Mouse (Mus musculus) ES-E14 (cell line): ENCODE data around the gene AC131692.1. TPM values are rescaled to one million over a fixed set of nuclear protein-coding genes. Genes with fewer than 3 reads are reported as not detected.

Experiments used
- DNase-seq: peaks from one replicate; pipeline ENCODE4 v3.0.0-alpha.2; 2013; ENCODE audit warnings: low read depth, low spot score
- H3K27ac ChIP-seq: 2 replicates; pipeline ENCODE4 v1.5.1; 2012; ENCODE audit warnings: low read depth, mild to moderate bottlenecking, low read length, moderate library complexity, mixed read lengths; ENCODE audit not compliant: poor library complexity, insufficient read depth, severe bottlenecking
- H3K36me3 ChIP-seq: 2 replicates; pipeline ENCODE4 v1.6.1; 2012; ENCODE audit warnings: mild to moderate bottlenecking, low read length, moderate library complexity, mixed read lengths; ENCODE audit not compliant: control insufficient read depth, poor library complexity, insufficient read depth, severe bottlenecking
- H3K4me1 ChIP-seq, 2 experiments: fragments of 150-350 bp in 1 of 2; sonication (generic) in 1 of 2; 2 replicates each; pipeline ENCODE4 v1.6.1; 2012; ENCODE audit warnings: low read length in 2 of 2, mild to moderate bottlenecking in 1 of 2, mixed read lengths in 1 of 2; ENCODE audit not compliant: control insufficient read depth in 2 of 2, insufficient read depth in 2 of 2, poor library complexity in 1 of 2
- H3K4me3 ChIP-seq, 2 experiments: fragments of 150-350 bp in 1 of 2; sonication (generic) in 1 of 2; 2 replicates each; pipeline ENCODE4 v1.5.1; 2012; ENCODE audit warnings: low read length in 2 of 2, low read depth in 1 of 2, mild to moderate bottlenecking in 1 of 2, mixed read lengths in 1 of 2; ENCODE audit not compliant: insufficient read depth in 1 of 2, poor library complexity in 1 of 2, severe bottlenecking in 1 of 2
- H3K9ac ChIP-seq: 2 replicates; pipeline ENCODE4 v1.6.1; 2012; ENCODE audit warnings: low read depth, mild to moderate bottlenecking, low read length, mixed read lengths; ENCODE audit not compliant: poor library complexity, insufficient read depth, severe bottlenecking
- H3K9me3 ChIP-seq: fragments of 150-350 bp; sonication (generic); 2 replicates; pipeline ENCODE4 v1.6.1; 2012; ENCODE audit warnings: low read depth, mild to moderate bottlenecking, low read length; ENCODE audit not compliant: control insufficient read depth, insufficient read depth
- CHD2 ChIP-seq: IDR thresholded peaks from 2 replicates; pipeline ENCODE4 v1.6.1; 2014; ENCODE audit warnings: mild to moderate bottlenecking, low read depth, low read length, inconsistent platforms
- HCFC1 ChIP-seq: IDR thresholded peaks from 2 replicates; pipeline ENCODE4 v1.6.1; 2012; ENCODE audit warnings: low read length, inconsistent platforms, borderline replicate concordance; ENCODE audit not compliant: insufficient read depth
- MAFK ChIP-seq: IDR thresholded peaks from 2 replicates; pipeline ENCODE4 v1.6.1; 2014; ENCODE audit warnings: mild to moderate bottlenecking, low read depth, low read length, inconsistent platforms; ENCODE audit not compliant: insufficient read depth
- ZC3H11A ChIP-seq: IDR thresholded peaks from 2 replicates; pipeline ENCODE4 v1.6.1; 2012; ENCODE audit warnings: low read depth, mild to moderate bottlenecking, inconsistent platforms, low read length, borderline replicate concordance
- ZNF384 ChIP-seq: IDR thresholded peaks from 2 replicates; pipeline ENCODE4 v1.6.1; 2012; ENCODE audit warnings: low read depth, low read length, inconsistent platforms
- in situ Hi-C, 2 experiments: fragments of 600-800 bp; cut with MboI; formaldehyde crosslinking; loops; one replicate each; pipeline ENCODE4 v1.15.1; 2025; ENCODE audit warnings: low sequenced_read_pairs in 2 of 2, inconsistent platforms in 1 of 2; ENCODE audit not compliant: unreplicated experiment in 2 of 2
- total RNA-seq: library from RNA; depleted of rRNA; stranded (reverse); fragments of 300-350 nt; gene quantifications from 2 replicates; pipeline ENCODE4 v1.2.3, GENCODE M21; 2012

AC131692.1 gene
- total RNA-seq, 1 experiment = 3.4 TPM

DNA sequence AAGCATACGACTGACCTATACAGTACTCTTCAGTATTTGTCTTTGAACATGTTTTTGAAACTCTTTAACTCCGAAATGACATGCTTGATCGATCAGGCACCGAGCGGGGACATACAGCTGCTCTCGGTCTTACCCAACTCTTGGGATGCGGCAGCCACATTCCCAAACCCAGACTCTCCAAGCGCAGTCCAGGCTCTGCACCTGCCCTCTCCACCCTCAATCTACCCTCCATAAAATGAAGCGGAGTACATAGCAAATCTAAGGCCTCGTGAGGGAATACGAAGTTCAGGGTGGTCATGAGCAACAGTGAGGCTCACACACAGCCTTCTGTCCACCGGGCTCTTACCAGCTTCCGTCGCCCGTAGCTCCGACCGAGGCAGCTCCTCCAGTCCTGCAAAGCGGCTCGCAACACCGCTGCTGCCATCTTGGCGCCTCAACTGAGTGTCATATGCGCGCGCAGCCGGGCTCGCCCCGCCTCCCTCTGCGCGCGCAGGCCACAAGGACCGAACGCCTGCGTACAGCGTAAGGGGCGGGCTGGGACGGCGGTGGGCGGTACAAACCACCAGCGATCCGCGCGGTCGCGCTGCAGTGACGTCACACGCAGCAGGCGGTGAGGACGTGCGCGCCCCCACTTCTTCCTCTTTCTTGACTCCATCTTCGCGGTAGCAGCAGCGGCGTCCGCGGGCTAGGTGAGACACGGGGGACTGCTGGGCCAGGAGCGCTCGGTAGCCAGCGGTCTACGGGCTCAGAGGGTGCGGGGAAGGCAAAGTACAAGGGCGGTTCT is 36.7 kb upstream of the AC131692.1 start, which contains the start of the genes Mrpl49 and Fau:
TSS of gene Mrpl49 (minus strand) at position 473 of the 784 bp plus-strand sequence.
TSS of gene Fau (plus strand) at position 532 of the 784 bp plus-strand sequence.
- H3K4me3 ChIP-seq = peak within 1 kb of the TSS; percentile 95 to 96
- peaks cover 48% of the 10 kb centered on the region for H3K36me3 ChIP-seq
- peak within 1 kb of the TSS; percentile 96 for H3K9ac ChIP-seq
- TF ChIP-seq HCFC1 (peak; percentile 74; the same call in 1 of the 2 replicates), CHD2 (no peak), ZNF384 (no peak), MAFK (no peak)
- H3K9me3 ChIP-seq = no peaks in the 10 kb centered on the region
- DNase-seq = peak; percentile 89
- in situ Hi-C loops = no loop called here
- H3K27ac ChIP-seq = peak within 1 kb of the TSS; percentile 87
- peaks cover 2 to 4% of the 10 kb centered on the region in 2 experiments; a peak in 2 of 4 replicates for H3K4me1 ChIP-seq

DNA sequence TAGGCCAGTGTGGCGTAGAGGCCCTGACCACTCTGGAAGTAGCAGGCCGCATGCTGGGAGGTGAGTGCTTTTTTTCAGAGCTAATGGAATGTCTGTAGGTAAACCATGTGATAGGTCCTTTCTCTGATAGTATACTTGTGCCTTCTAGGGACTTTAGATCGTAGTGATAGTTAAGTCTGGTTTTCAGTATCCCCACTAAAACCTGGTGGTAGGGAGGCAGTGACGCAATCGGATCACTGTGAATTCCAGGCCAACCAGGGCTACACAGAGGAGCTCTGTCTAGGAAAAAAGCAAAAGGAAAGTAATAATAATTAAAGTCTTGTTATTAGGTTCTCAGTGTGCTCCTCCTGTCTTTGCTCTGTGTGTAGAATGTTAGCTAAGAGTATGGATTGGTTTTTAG is 35.7 kb upstream of the AC131692.1 start:
- Histone ChIP-seq H3K4me3 (peak overlapping the region; percentile 89 to 96), H3K27ac (peak overlapping the region; percentile 87), H3K36me3 (peaks cover 40% of the 10 kb centered on the region), H3K4me1 (peaks cover 2 to 4% of the 10 kb centered on the region in 2 experiments; a peak in 2 of 4 replicates), H3K9me3 (no peaks in the 10 kb centered on the region), H3K9ac (peak overlapping the region; percentile 96)
- DNase-seq = no peak
- in situ Hi-C loops = no loop called here
- TF ChIP-seq ZNF384 (no peak), HCFC1 (no peak), CHD2 (no peak), ZC3H11A (no peak), MAFK (no peak)

DNA sequence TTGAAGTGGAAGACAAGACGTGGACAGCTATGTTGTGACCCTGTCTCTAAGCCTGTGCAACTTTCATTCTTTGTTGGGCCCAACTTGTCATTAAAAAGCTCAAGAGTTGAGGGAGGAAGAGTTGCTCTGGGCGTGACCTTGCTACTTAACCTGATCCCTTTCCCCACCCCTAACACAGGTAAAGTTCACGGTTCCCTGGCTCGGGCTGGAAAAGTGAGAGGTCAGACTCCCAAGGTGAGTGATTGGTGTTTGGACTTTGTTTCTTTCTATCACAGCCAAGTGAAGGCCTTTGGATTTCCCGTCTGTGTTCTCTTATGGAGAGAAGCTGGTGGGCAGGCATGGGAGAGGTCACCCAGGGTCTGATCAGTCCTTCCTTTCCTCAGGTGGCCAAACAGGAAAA is 35.3 kb upstream of the AC131692.1 start:
- TF ChIP-seq CHD2 (no peak), MAFK (no peak), HCFC1 (no peak), ZNF384 (no peak), ZC3H11A (no peak)
- H3K36me3 ChIP-seq = peaks cover 35% of the 10 kb centered on the region
- H3K4me3 ChIP-seq = peak overlapping the region; percentile 89 to 96
- H3K4me1 ChIP-seq = peaks cover 2 to 4% of the 10 kb centered on the region in 2 experiments; a peak in 2 of 4 replicates
- no peaks in the 10 kb centered on the region for H3K9me3 ChIP-seq
- in situ Hi-C loops = no loop called here
- peak overlapping the region; percentile 8; the same call in 1 of the 2 replicates for H3K27ac ChIP-seq
- peak overlapping the region; percentile 96 for H3K9ac ChIP-seq
- no peak for DNase-seq

DNA sequence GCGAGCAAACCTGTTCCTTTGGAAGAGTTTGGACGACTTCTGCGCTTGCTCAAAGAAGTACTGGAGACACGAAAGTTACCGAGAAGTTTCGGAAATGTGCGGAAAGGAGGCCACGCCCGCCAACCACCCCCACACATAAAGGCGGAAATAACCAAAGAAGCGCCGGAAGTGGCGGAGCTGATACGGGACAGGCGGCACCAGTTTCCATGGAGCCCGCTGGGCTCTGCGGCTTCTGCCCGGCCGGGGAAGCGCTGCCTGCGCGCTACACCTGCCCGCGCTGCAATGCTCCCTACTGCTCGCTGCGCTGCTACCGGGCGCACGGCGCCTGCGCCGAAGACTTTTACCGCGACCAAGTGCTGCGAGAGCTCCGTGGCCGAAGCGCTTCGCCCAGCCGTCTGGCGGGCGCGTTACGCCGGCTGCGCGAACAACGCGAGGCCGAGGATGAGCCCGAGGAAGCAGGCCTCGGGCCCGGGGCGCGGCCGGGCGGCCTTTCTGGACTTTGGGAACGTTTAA is 33.1 kb upstream of the AC131692.1 start, which contains the start of gene Znhit2:
TSS of gene Znhit2 (plus strand) at position 172 of the 513 bp plus-strand sequence.
- Histone ChIP-seq H3K36me3 (peaks cover 19% of the 10 kb centered on the region), H3K4me1 (peaks cover 2 to 4% of the 10 kb centered on the region in 2 experiments; a peak in 2 of 4 replicates), H3K4me3 (peak within 1 kb of the TSS; percentile 52 to 82), H3K9me3 (no peaks in the 10 kb centered on the region), H3K27ac (peak within 1 kb of the TSS; percentile 77), H3K9ac (peak within 1 kb of the TSS; percentile 94)
- TF ChIP-seq HCFC1 (peak; percentile 60; the same call in 1 of the 2 replicates), MAFK (no peak), ZC3H11A (no peak), CHD2 (no peak), ZNF384 (no peak)
- in situ Hi-C loops = no loop called here
- peak; percentile 86 for DNase-seq
